Mouse (Mus musculus): ENCODE data around the gene Tarbp2.
A peak's percentile ranks its signal among the peaks of the same experiment; 100 is the strongest.

Tarbp2 gene

DNA sequence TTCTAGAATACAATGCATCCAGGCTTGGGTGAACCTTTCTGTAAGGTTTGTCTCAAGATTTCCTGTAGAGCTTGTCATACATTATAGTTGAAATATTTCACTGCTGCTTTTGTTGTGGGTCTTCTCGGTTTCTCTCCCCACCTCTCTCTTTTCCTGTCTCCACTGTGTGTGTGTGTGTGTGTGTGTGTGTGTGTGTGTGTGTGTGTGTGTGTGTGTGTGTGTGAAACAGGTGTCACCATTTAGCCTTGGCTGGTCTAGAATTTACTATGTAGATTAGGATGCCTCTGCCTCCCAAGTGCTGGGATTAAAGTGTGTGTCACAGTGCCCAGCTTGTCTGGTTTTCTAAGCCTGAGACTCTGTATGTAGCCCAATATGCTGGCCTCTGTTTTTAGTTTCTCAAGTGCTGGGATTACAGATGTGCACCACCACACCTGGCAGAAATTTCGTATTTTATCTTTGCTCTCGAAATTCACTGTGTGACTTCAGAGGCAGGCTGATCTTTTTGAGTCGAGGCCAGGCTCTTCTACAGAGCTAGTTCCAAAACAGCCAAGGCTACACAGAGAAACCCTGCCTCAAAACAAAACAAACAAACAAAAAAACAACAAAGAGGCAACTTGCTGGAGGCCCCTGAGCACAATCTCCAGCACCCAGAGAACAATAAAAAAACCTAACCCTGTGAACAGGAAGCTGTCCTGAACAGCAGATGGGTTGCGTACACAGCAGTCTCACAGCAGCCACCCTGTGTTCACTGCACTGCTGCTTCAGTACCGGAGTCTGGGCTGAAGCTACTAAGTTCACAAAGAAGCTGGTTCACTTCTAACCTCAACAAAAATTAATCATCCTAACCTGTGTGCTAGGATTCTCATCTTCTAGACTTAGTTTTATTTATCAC lies 8.4 kb downstream of the Tarbp2 start:
- DNase-seq = no peak

DNA sequence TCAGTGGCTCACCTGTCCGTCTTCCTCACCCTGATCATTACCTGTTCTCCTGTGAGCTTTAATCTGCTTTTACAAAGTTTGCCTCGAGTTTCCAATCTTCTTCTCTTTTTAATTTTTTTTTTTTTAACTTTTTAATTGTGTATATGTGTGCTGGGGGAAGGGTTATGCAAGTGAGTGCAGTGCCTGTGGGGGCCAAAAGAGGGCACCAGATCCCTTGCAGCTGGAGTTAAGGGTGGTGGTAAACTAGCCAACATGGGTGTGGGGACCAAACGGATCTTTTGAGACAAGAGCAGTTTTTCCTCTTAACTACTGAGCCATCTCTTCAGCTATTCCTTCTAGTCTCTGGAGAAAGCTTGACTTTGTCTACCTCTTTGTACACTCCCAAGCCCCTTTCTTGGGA lies 9.9 kb downstream of the Tarbp2 start:
- DNase-seq = no peak

DNA sequence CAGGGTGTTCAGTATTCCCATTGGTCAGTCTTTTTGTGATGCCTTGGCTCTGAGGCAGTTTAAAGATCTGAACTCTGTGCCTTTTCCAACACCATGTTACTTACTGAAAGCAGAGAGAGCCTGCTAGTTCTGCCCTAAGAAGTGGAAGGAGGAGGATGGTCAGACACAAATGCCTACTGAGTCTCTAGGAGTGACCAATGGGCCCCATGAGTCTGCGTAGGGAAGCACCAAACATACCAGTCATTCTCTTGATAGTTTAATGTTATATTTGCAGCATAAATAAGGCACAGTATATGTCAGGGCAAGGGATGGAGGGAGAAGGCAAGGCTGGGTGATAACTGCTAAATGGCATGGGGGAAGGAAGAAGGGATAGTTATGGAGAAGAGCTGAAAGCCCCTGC lies 10.4 kb downstream of the Tarbp2 start:
- DNase-seq = no peak

DNA sequence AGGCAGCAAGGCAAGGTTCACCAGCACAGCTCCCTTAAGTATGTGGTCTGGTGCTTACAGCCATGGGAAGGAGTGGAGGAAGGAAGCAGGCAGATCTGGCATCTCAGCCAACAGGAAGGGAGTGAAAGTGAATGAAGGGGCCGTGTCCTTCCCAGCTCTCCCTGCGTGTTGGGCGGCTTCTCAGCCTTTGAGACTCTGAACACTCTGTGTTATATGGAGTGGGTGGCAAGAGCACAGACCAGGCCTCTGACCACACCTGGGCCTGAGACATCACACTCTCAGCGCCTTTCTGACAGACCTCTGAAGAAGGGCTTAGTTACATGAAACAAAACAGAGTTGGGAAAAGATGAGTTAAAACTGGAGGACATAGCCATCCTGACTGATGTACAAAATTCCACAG lies 12.6 kb downstream of the Tarbp2 start:
- DNase-seq = no peak

DNA sequence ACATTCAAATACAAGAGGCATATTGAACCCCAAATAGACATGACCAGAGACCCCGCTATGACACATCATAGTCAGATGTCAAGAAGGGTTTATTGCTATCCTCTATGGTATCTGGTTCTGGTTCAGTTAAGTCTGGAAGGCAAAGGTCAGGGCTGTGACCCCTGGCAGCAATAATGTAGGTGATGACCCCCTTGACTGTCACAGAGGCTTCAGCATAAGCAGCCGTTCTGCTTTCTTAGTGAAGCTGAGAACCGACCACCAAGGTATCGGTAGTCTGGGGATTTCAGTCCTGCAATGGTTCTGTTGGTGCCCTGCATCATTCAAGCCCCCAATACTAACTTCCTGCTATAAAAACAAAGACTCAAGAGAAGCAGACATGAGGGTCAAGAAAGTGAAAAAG lies 13.6 kb downstream of the Tarbp2 start:
- no peak for DNase-seq

DNA sequence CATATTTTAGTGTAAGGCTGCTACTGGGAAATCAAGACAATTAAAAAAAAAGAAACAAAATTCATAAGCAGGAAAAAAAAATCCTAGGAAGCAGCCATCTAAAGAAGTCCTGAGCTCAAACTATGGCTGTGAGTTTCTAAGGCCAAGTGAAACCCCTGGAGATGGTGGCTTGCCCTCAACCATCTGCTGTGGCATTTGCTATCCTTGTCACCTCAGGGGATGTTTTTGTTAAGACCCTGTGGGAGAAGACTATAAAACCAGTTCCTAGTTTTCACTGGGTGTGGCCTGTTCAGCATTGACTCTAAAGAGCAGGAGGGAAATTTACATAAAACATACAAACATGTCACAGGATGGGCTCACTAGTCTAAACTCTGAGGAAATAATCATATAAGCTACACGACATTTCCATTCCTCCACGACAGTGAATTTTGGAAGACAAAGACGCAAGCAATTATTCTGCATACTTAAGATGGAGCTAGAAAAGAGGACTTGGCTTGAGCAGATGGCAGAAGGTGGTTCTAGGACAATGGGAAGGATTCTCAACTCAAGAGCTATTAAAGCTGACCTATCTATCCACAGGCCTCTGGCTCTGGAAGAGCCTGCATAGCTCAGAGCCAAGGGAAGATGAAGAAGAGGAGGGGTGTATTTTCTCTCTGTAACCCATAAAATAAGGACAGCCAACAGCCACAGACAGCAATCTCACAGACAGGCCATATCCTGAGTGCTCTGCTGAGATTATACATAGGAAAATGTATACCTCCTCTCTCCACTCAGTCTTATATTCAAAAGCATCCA lies 14.3 kb downstream of the Tarbp2 start:
- no peak for DNase-seq

DNA sequence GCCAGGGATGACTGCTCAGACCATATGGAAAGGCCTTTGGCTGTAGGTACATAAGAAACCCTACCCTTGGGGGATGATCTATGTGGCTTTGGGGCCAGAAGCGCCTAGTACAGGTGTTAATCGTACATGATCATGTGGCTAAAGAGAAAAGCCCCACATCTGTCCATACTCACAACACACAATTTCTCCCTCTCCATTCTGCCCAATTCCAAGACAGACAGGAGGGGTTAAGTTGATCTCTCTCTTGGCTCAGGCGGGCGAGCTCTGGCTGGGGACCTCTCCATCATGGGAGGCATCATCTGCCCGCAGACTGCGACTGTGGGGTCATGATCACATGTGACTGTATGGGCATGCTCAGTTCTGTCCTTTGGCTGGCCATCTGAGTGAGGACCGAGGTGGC lies 15.9 kb downstream of the Tarbp2 start:
- no peak for DNase-seq

DNA sequence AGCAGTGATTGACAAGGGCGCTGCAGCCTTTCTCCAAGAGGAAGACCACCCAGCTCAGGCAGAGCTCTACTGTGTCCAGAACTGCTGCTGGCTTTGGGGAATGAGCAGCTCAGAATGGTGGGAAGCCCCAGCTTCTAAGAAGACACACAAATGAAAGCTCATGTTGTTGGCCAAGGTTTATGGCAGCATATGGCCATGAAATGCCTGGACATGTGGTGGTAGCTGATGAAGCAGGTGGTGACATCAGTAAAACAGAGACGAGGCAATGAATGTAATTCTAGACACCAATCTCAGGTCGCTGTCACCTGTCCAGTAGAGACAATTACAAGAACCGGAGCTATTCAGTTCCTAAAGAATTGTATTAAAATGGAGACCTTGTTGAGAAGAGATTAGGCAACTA lies 26.8 kb downstream of the Tarbp2 start:
- no peak for DNase-seq

DNA sequence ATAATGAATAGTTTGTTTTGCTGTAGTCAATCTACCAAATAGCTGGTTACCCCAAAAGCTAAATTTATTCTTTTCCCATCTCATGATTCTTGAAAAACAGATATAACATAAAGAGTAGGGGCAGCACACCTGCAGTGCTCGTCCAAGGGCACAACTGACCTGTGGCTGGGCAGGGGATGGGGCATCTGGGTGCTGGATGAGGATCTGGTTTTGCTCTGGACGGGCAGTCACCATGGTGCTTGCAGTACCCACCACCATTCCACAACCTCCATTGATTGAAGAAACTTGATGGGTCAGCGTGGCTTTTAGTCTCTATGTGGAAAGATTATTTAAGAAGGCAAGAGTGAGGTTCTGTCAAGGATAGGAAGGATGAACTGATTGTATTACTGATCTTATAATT lies 28.3 kb downstream of the Tarbp2 start:
- no peak for DNase-seq

DNA sequence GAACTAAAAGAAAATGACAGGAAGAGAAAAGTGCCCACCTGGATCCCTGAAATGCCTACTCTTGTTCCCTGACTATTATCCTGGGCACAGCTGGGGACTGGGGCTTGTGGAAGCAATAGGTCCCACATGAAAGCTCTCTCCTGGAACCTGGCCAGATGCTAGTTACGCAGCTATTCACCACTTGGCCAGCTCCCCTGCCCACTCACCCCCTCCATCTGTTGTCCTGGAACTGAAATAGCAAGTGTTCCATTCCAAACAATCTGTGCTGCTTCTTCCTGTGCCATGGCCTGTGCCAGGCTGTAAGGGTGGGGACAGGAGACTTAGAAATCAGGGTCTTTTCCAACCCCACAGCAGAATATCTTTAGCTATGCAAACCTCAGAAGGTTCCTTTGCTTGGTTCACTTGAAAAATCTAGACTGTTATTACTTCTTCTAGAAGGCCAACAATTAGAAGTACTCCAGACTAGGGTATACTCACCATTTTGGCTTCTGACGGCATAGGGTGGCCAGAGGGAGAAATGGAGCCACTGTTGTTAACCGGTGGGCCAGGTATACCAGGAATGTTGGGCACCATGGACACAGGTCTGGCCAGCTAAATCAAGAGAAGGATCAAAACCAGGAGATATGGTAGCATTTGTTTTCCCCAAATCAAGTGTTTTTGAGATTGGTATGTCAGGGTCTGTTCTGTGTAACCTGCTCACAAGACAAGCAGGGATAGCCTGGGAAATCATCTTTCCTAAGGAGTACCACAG lies 28.9 kb downstream of the Tarbp2 start:
- DNase-seq = peak; percentile 39

DNA sequence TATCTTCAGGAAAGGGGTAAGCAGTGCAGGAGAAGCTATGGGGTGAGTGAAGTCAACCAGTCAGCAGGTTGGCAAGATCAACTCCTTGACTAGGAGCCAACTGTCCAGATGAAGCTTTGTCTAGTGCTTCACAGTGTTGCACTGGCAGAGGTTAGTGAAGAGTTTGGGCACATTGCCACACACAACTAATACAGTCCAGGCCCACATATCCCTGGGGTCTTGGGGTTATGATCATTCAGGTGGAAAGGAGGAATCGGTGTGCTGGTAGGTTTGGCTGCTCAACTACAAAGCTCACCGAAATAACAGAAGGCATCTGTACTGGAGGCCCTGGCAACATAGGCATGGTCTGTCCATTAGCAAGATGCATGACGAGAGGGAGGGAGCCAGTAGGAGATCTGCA lies 29.5 kb downstream of the Tarbp2 start:
- no peak for DNase-seq

DNA sequence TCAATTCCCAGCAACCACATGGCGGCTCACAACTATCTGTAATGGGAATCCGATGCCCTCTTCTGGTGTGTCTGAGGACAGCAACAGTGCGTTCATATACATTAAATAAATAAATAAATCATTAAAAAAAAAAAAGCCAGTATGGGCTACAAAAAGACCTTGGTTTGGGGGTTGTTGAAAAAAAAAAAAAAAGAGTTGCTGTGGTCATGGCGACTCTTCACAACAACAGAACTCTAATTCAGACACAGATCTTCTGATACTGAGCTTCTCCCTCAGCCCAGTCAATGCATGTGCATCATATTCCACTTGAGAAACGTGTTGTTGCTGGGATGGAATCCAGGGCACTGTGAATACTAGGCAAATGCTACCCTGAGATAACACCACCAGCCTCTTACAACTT lies 34.6 kb downstream of the Tarbp2 start:
- DNase-seq = no peak

DNA sequence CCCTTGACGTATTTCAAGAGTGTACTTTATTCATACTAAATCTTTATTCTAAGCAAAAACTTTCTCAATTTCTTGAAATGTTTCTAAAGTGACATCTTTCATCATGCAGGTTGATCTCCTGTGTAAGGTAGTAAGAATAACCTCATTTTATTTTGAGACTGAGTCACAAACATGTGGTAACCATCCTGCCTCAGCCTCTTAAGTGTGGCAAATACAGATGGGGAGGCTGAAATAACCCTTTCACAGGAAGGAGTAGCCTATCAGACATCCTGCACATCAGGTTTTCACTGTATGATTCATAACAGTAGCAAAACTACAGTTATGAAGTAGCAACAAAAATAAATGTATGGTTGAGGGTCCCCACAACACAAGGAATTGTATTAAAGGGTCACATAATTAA lies 37.6 kb downstream of the Tarbp2 start:
- no peak for DNase-seq

DNA sequence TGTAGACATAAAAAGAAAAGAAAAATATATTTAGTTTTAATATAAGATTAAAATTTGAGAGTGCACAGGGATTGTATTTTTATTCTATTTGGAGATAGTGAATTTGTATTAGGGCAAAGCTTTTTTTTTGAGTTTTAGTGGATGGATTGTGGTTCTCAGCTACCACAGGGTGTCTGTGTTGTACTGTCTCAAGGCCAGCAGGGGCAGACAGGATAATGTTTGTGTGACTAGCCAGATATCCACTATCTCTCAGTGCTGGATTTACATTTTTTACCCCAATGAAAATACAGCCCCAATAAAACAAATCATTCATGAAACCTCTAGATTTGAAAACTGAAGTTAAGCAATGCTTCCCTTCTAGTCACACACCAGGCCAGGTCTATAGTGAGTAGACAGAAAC lies 39.6 kb downstream of the Tarbp2 start:
- no peak for DNase-seq

DNA sequence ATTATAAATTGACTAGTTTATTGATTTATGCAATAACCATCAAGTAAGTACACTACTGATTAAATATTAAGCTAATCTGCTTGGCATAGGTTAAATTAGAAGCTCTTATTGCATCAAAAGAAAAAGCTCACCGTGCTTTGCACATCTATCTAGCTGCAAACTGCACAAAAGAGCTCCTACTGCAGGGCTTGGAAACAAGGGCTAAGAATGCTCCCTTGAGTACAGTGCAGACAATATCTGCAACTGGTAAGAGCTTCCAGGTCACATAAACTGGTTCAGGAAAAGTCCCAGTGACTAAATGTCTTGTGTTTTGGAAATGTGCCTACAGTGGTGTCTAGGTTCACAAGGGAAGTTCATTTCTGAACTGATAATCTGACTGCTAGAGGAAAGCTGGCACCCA lies 44.5 kb downstream of the Tarbp2 start:
- no peak for DNase-seq

DNA sequence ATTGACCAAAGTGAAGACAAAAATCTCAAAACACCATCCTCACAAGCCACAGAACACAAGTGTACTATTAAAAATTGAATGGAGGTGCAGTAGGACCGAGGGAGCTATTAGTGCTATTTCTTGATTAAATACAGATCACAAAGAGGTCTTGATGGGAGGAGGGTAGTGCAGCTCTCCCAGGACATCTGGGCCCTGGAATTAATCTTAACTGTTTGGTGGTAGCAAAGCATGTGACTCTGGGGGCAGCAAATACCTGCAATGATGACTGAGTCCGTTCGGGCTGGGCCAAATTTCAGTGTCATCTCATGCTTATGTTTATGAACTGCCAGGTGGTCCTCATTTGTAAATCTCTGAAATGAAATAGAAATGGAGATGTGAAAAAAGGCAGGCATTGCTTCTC lies 45.1 kb downstream of the Tarbp2 start:
- no peak for DNase-seq

DNA sequence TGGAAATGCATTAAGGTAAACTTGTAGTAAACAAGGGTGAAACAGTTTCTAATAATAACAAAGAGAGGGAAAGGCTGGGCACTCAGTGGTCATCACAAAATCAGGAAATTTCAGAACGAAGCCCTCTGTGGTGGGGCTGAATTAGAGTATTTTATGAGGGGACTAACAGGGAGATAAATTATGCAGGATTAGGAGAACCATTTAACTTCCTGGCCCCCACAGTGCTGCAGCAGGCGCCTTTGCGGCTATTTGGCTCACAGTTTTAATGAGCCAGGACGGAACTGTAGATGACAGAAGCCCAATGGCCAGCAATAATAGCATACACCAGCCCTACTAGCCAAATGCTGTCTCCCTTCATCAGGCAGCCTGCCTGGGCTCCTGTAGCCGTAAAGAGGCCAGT lies 45.7 kb downstream of the Tarbp2 start:
- no peak for DNase-seq

DNA sequence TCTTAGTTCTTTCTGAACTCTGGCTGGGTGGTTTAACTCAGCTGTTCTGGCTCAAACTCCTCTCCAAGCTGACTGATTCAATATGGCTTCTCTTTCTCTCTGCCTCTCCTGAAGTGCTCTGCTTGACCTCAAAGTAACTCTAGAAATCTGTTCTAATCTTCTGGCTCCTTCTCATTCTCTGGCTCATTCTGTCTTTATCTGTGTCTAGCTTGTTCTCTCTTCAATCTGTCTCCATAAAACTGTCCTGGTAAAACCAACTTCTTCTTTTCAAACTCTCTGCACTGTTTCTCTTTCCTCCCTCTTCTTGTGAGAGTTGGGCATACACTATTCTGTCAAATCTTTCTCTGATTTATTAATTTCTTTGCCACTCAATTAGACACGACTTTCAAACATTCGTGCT lies 49.9 kb downstream of the Tarbp2 start:
- DNase-seq = no peak

DNA sequence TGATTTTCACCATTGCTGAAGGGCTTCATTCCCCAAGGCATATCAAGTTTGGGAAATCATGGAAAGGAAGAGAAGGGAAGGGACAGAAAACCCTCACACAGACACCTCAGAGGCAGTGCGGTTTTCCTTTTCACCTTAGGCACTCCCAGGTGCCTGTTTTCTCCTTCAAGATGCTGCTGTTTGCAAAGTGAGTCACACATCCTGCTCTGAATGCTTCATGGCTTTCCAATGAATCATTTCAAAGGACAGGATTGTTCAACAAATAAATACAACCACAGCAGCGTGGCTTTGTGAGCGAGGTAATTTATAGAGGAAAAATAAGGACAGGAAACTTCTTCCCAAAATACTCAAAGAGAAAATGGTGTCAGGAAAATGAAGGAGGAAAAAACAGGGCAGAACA lies 54.1 kb downstream of the Tarbp2 start:
- no peak for DNase-seq

All from kidney, adult 11 months (tissue).